Mouse (Mus musculus): ENCODE data around the gene Parl. TPM values are rescaled to one million over a fixed set of nuclear protein-coding genes. Genes with fewer than 3 reads are reported as not detected.
A peak's percentile ranks its signal among the peaks of the same experiment; 100 is the strongest.

Gene Parl
- polyA plus RNA-seq, 1 experiment from 2014 or later, result 87.6 TPM

GRCm38 (mm10) chr16:20315266-20315665, 13.1 kb upstream of the Parl start:
- ATAC-seq (replicated peaks; ENCODE audit: low FRiP score), result no peak
- Histone ChIP-seq H3K4me2 (no peak overlapping the region), H3K9me3 (ENCODE audit: control insufficient read depth, low read length) (no peaks in the 10 kb centered on the region), H3K27me3 (replicated peaks; ENCODE audit: control insufficient read depth, insufficient read depth, low read length) (no peaks in the 10 kb centered on the region), H3K36me3 (ENCODE audit: control insufficient read depth, insufficient read depth, low read length) (no peaks in the 10 kb centered on the region), H3K4me1 (replicated peaks; ENCODE audit: control insufficient read depth, insufficient read depth, low read length) (no peaks in the 10 kb centered on the region), H3K9ac (ENCODE audit: low read depth, low read length) (no peak overlapping the region), H3K27ac (ENCODE audit: low read depth, low read length) (no peak overlapping the region), H3K4me3 (ENCODE audit: low read depth, low read length) (no peak overlapping the region)
- DNase-seq (ENCODE audit: low spot score), result no peak
- WGBS, result 84% methylated on average over 4 of the region's 4 CpGs

DNA sequence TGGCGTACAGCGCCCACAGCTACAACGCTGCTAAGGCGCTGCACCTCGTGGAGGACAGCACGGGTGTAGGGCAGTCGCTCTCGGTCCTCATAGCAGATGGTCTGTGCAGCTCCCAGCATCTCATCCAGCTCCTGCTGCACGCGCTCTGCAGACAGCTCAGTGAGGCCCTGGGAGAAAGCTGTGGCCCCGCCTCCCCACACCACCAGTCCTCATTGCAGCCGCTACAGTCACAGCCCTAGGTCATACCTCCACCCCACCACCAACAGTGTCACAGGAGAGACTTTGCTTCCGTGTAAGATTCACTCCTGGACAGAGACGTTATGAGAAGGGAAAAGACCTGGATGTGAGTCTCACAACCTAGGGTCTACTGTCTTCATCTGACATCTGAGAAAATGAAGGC, 10.1 kb upstream of the Parl start:
- DNase-seq (ENCODE audit: low spot score) (no peak), ATAC-seq (replicated peaks; ENCODE audit: low FRiP score) (no peak)
- Histone ChIP-seq H3K9ac (ENCODE audit: low read depth, low read length) (no peak overlapping the region), H3K27ac (ENCODE audit: low read depth, low read length) (no peak overlapping the region), H3K4me3 (ENCODE audit: low read depth, low read length) (no peak overlapping the region), H3K4me1 (replicated peaks; ENCODE audit: control insufficient read depth, insufficient read depth, low read length) (no peaks in the 10 kb centered on the region), H3K9me3 (ENCODE audit: control insufficient read depth, low read length) (no peaks in the 10 kb centered on the region), H3K36me3 (ENCODE audit: control insufficient read depth, insufficient read depth, low read length) (no peaks in the 10 kb centered on the region), H3K4me2 (no peak overlapping the region), H3K27me3 (replicated peaks; ENCODE audit: control insufficient read depth, insufficient read depth, low read length) (no peaks in the 10 kb centered on the region)
- WGBS, result 58% methylated on average over 14 of the region's 14 CpGs

DNA sequence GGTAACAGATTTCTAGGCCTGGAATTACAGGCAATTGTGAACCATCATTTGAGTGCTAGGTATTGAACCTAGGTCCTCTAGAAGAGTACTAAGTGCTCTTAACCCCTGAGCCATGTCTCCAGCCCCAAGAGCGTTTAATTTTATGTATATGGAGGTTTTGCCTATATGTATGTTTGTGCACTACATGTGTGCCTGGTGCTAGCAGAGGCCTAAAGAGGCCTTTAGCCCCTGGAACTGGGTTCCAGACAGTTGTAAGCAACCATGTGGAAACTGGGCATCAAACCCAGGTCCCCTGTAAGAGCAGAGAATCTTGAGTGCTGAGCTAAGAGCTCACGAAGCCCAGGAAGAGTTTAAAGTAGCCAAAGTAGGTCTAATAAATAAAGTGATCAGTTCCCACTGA, 2.1 kb downstream of the Parl start:
- 93% methylated on average over 2 of the region's 2 CpGs for WGBS
- H3K4me2 ChIP-seq, result peak overlapping the region; percentile 87; the same call in 1 of the 2 replicates

DNA sequence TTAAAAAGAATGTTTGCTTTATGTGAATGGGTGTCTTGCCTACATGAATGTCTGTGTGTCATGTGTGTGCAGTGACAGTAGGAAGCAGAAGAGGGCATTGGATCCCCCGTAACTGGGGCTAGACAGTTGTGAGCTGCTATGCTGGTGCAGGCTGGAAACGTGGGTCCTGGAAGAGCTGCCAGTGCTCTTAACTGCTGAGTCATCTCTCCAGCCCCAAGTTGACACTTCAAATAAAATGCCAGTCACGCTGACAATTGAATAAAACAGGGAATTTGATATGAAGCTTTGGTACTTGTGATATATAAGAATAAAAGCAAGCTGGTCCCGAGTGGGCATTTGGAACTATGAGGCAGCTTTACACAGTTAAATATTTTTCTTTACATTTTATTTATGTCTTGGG, 21.9 kb downstream of the Parl start:
- DNase-seq (ENCODE audit: low spot score), result no peak
- H3K4me2 ChIP-seq, result no peak overlapping the region
- H3K4me3 ChIP-seq (ENCODE audit: low read depth, low read length), result no peak overlapping the region
- H3K36me3 ChIP-seq (ENCODE audit: control insufficient read depth, insufficient read depth, low read length), result peaks cover 29% of the 10 kb centered on the region
- H3K27ac ChIP-seq (ENCODE audit: low read depth, low read length), result no peak overlapping the region
- 84% methylated on average over 4 of the region's 4 CpGs for WGBS
- H3K4me1 ChIP-seq (replicated peaks; ENCODE audit: control insufficient read depth, insufficient read depth, low read length), result no peaks in the 10 kb centered on the region
- no peak overlapping the region for H3K9ac ChIP-seq (ENCODE audit: low read depth, low read length)
- no peaks in the 10 kb centered on the region for H3K9me3 ChIP-seq (ENCODE audit: control insufficient read depth, low read length)
- H3K27me3 ChIP-seq (replicated peaks; ENCODE audit: control insufficient read depth, insufficient read depth, low read length), result no peaks in the 10 kb centered on the region
- ATAC-seq (replicated peaks; ENCODE audit: low FRiP score), result no peak

More for the DNA sequence above, 2.1 kb downstream of the Parl start:
- peaks cover 17% of the 10 kb centered on the region for H3K4me1 ChIP-seq (replicated peaks; ENCODE audit: control insufficient read depth, insufficient read depth, low read length)
- no peak for DNase-seq (ENCODE audit: low spot score)
- H3K4me3 ChIP-seq (ENCODE audit: low read depth, low read length), result no peak overlapping the region
- no peaks in the 10 kb centered on the region for H3K9me3 ChIP-seq (ENCODE audit: control insufficient read depth, low read length)
- no peak overlapping the region for H3K27ac ChIP-seq (ENCODE audit: low read depth, low read length)
- H3K9ac ChIP-seq (ENCODE audit: low read depth, low read length), result no peak overlapping the region
- no peaks in the 10 kb centered on the region; the same call in 1 of the 2 replicates for H3K27me3 ChIP-seq (replicated peaks; ENCODE audit: control insufficient read depth, insufficient read depth, low read length)
- ATAC-seq (replicated peaks; ENCODE audit: low FRiP score), result no peak
- H3K36me3 ChIP-seq (ENCODE audit: control insufficient read depth, insufficient read depth, low read length), result peaks cover 5% of the 10 kb centered on the region; the same call in 1 of the 2 replicates

GRCm38 (mm10) chr16:20279395-20279794, 22.8 kb downstream of the Parl start:
- H3K36me3 ChIP-seq (ENCODE audit: control insufficient read depth, insufficient read depth, low read length), result peaks cover 22% of the 10 kb centered on the region
- 89% methylated on average over 5 of the region's 5 CpGs for WGBS
- H3K4me2 ChIP-seq, result no peak overlapping the region
- H3K4me3 ChIP-seq (ENCODE audit: low read depth, low read length), result no peak overlapping the region
- no peaks in the 10 kb centered on the region for H3K9me3 ChIP-seq (ENCODE audit: control insufficient read depth, low read length)
- H3K4me1 ChIP-seq (replicated peaks; ENCODE audit: control insufficient read depth, insufficient read depth, low read length), result no peaks in the 10 kb centered on the region
- no peak overlapping the region for H3K9ac ChIP-seq (ENCODE audit: low read depth, low read length)
- ATAC-seq (replicated peaks; ENCODE audit: low FRiP score) (no peak), DNase-seq (ENCODE audit: low spot score) (no peak)
- no peak overlapping the region for H3K27ac ChIP-seq (ENCODE audit: low read depth, low read length)
- H3K27me3 ChIP-seq (replicated peaks; ENCODE audit: control insufficient read depth, insufficient read depth, low read length), result no peaks in the 10 kb centered on the region

DNA sequence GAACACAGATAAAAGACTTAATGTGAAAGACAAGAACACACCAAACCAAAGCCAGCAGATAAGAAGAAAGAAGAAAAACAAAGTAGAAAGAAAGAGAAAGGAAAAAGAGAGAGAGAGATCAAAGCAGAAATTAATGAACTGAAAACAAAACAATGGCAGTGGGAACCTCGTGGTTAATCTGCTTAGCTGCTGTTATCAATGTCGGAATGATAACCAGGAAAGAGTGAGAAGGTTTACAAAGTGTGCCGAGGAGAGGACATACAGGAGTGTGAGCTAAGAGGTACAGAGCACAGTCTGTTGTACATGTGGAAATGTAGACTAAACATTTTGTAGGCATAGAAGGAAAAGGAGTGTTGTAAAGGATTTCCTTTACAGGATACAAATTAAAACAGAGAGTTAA, 29.2 kb downstream of the Parl start:
- DNase-seq (ENCODE audit: low spot score) (no peak), ATAC-seq (replicated peaks; ENCODE audit: low FRiP score) (no peak)
- no peaks in the 10 kb centered on the region for H3K27me3 ChIP-seq (replicated peaks; ENCODE audit: control insufficient read depth, insufficient read depth, low read length)
- H3K4me1 ChIP-seq (replicated peaks; ENCODE audit: control insufficient read depth, insufficient read depth, low read length), result no peaks in the 10 kb centered on the region
- H3K9me3 ChIP-seq (ENCODE audit: control insufficient read depth, low read length), result no peaks in the 10 kb centered on the region
- peaks cover under 1% of the 10 kb centered on the region; the same call in 1 of the 2 replicates for H3K36me3 ChIP-seq (ENCODE audit: control insufficient read depth, insufficient read depth, low read length)
- WGBS, result 22% methylated on average over 3 of the region's 3 CpGs
- H3K9ac ChIP-seq (ENCODE audit: low read depth, low read length), result no peak overlapping the region
- H3K27ac ChIP-seq (ENCODE audit: low read depth, low read length), result no peak overlapping the region
- no peak overlapping the region for H3K4me2 ChIP-seq
- no peak overlapping the region for H3K4me3 ChIP-seq (ENCODE audit: low read depth, low read length)

DNA sequence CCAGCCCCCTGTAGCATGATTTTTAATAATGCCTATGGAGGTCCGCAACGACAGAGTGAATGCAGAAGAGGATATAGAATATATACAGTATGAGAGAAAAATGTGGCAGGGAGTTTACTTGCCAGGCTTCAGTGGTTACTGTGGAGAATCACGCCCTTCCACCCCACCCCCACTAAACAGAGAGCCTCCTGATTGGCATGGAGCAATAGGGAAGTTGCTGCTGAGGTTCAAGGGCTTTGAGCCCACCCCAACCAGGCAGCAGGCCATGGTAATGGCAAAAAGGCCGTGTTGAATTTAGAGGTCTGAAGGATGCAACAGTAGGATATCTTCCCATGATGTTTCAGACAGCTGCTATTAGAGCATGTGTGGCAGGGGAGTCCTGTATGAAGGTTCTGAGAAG, 30.8 kb downstream of the Parl start:
- DNase-seq (ENCODE audit: low spot score) (no peak), ATAC-seq (replicated peaks; ENCODE audit: low FRiP score) (no peak)
- H3K9me3 ChIP-seq (ENCODE audit: control insufficient read depth, low read length), result no peaks in the 10 kb centered on the region
- no peaks in the 10 kb centered on the region for H3K27me3 ChIP-seq (replicated peaks; ENCODE audit: control insufficient read depth, insufficient read depth, low read length)
- WGBS, result 67% methylated on average over 4 of the region's 4 CpGs
- H3K27ac ChIP-seq (ENCODE audit: low read depth, low read length), result no peak overlapping the region
- no peak overlapping the region for H3K9ac ChIP-seq (ENCODE audit: low read depth, low read length)
- H3K4me3 ChIP-seq (ENCODE audit: low read depth, low read length), result no peak overlapping the region
- H3K4me2 ChIP-seq, result no peak overlapping the region
- H3K4me1 ChIP-seq (replicated peaks; ENCODE audit: control insufficient read depth, insufficient read depth, low read length), result no peaks in the 10 kb centered on the region
- no peaks in the 10 kb centered on the region for H3K36me3 ChIP-seq (ENCODE audit: control insufficient read depth, insufficient read depth, low read length)

GRCm38 (mm10) chr16:20265089-20265488, 37.1 kb downstream of the Parl start:
- no peak overlapping the region for H3K27ac ChIP-seq (ENCODE audit: low read depth, low read length)
- ATAC-seq (replicated peaks; ENCODE audit: low FRiP score), result no peak
- no peaks in the 10 kb centered on the region for H3K9me3 ChIP-seq (ENCODE audit: control insufficient read depth, low read length)
- H3K27me3 ChIP-seq (replicated peaks; ENCODE audit: control insufficient read depth, insufficient read depth, low read length), result no peaks in the 10 kb centered on the region
- no peaks in the 10 kb centered on the region for H3K4me1 ChIP-seq (replicated peaks; ENCODE audit: control insufficient read depth, insufficient read depth, low read length)
- no peak overlapping the region for H3K9ac ChIP-seq (ENCODE audit: low read depth, low read length)
- DNase-seq (ENCODE audit: low spot score), result no peak
- no peaks in the 10 kb centered on the region for H3K36me3 ChIP-seq (ENCODE audit: control insufficient read depth, insufficient read depth, low read length)
- 72% methylated on average over 7 of the region's 7 CpGs for WGBS
- no peak overlapping the region for H3K4me2 ChIP-seq
- H3K4me3 ChIP-seq (ENCODE audit: low read depth, low read length), result no peak overlapping the region

- DNase-seq (ENCODE audit: low spot score) (no peak), ATAC-seq (replicated peaks; ENCODE audit: low FRiP score) (no peak)
- no peak overlapping the region for H3K9ac ChIP-seq (ENCODE audit: low read depth, low read length)
- H3K4me2 ChIP-seq, result no peak overlapping the region
- H3K4me1 ChIP-seq (replicated peaks; ENCODE audit: control insufficient read depth, insufficient read depth, low read length), result no peaks in the 10 kb centered on the region
- no peaks in the 10 kb centered on the region for H3K9me3 ChIP-seq (ENCODE audit: control insufficient read depth, low read length)
- 79% methylated on average over 5 of the region's 5 CpGs for WGBS
- H3K4me3 ChIP-seq (ENCODE audit: low read depth, low read length), result no peak overlapping the region
- no peaks in the 10 kb centered on the region for H3K27me3 ChIP-seq (replicated peaks; ENCODE audit: control insufficient read depth, insufficient read depth, low read length)
- no peak overlapping the region for H3K27ac ChIP-seq (ENCODE audit: low read depth, low read length)
- H3K36me3 ChIP-seq (ENCODE audit: control insufficient read depth, insufficient read depth, low read length), result no peaks in the 10 kb centered on the region
Observed at GRCm38 (mm10) chr16:20257926-20258325, 44.3 kb downstream of the Parl start.
